Mouse (Mus musculus): ENCODE results near the gene Stac3.

Stac3 gene

GRCm38 (mm10) chr10:127500894-127501893, at the start of gene Stac3:
Gene Stac3, plus strand, starts transcription at chr10:127501686.
- no peak for DNase-seq (ENCODE audit: low read depth)

- DNase-seq (ENCODE audit: low read depth): no peak
Measured at GRCm38 (mm10) chr10:127453701-127454100, 47.8 kb upstream of the Stac3 start.

GRCm38 (mm10) chr10:127462411-127463096, 38.9 kb upstream of the Stac3 start:
- no peak for DNase-seq (ENCODE audit: low read depth)

GRCm38 (mm10) chr10:127471281-127471988, 30.1 kb upstream of the Stac3 start:
- peak; percentile 31 for DNase-seq (ENCODE audit: low read depth)

DNA sequence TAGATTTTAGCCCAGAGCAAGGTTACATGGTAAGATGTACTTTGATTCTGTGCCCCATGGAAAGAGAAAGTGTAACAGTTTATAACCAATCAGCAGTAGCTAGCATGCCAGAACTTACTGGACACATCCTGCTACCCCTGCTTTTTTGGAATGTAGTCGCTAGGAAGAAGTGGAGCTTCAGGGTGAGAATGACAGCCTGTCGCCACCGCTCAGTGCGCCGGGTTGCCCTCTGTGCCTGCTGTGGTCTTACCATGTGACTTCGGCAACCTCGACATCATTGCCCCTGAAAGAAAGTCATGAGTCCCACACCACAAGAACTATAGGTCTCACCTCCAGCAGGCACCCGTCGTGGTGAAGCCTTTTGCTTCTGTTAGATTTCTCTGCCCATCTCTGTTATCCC, 28.8 kb upstream of the Stac3 start:
- DNase-seq (ENCODE audit: low read depth): no peak

- DNase-seq (ENCODE audit: low read depth): no peak
Measured at GRCm38 (mm10) chr10:127475175-127475574, 26.3 kb upstream of the Stac3 start.

DNA sequence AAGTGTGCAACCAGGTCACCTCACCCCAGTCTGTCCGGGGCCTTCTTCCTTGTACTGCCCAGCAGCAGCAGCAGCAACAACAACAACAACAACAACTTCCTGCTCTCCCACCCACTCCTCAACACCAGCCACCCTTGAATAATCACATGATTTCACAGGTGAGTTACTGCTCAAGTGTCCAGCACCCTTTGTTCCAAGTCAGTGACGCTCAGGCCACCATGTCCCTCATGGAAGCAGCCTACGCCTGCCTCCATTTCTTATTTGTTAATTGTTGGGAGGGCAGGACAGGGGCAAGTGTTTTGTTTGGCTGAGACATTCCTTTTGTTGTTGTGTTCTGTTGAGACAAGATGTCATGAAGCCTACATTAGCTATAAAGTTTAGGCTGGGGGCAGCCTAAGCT, 24.9 kb upstream of the Stac3 start:
- DNase-seq (ENCODE audit: low read depth): no peak

GRCm38 (mm10) chr10:127477301-127477700, 24.2 kb upstream of the Stac3 start:
- DNase-seq (ENCODE audit: low read depth): no peak

GRCm38 (mm10) chr10:127479131-127479530, 22.4 kb upstream of the Stac3 start:
- peak; percentile 36 for DNase-seq (ENCODE audit: low read depth)

DNA sequence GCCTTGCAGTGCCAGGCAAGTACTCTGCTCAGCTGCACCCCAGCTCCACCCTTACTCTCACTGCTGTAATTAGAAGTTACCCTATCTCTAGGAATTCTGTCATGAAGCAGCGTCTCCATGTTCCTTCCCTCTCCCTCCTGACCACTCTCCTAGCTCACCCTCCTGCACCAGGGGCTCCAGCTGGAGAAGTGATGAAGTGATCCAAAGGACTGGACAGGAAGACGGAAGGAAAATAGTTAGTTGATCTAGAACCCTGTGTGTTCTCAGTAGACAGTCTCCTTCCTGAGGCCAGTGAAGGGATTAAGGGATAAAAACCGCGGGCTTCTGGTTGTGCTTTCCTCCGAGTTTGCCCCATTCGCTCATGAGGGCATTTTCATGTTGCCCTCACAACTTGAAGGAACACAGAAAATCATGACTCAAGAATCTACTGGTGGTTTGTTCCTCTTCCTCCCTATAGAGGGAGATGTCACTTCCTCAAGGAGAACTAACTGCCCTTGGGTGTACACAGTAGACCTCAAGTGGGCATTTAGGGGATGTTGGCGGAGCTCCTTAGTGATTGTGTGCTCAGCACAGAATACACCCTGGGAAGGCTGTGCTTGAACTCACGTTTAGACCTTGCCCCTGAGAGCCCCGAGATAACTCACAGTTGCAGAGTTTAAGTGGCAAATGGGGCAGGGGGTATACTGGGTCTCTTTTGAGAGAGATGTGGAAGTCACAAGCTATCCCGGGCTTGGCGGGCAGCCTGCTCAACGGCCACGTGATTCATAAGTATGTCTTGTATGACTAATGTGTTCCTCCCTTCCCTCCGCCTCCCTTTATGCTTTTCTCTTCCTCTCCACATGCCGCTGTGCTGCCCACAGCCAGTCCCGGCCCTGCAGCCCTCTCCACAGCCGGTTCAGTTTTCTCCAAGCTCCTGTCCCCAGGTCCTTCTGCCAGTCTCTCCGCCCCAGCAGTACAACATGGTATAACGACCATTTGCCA, 20.4 kb upstream of the Stac3 start:
- DNase-seq (ENCODE audit: low read depth): peak; percentile 39

- no peak for DNase-seq (ENCODE audit: low read depth)
Measured at GRCm38 (mm10) chr10:127485235-127485634, 16.3 kb upstream of the Stac3 start.

GRCm38 (mm10) chr10:127488856-127489255, 12.6 kb upstream of the Stac3 start:
- no peak for DNase-seq (ENCODE audit: low read depth)

GRCm38 (mm10) chr10:127490160-127491127, 11.0 kb upstream of the Stac3 start:
- no peak for DNase-seq (ENCODE audit: low read depth)

DNA sequence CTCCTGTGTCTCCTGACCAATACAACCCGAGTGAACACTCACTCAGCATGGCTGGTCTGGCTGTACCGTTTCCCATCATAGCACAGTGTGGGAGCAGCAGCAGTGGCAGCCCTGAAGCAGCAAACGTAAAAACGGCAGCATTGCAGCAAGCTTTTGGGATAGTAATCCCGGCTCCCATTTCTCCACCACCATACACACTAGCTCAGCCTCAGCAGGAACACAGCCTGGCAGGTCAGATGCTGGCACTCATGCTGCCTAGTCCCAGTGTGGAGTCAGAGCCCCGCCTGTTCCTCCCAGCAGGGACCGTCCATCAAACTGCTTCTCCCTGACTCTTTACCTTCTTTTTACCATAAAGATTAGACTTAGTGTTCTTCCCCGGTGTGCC, 10.4 kb upstream of the Stac3 start:
- DNase-seq (ENCODE audit: low read depth): no peak

DNA sequence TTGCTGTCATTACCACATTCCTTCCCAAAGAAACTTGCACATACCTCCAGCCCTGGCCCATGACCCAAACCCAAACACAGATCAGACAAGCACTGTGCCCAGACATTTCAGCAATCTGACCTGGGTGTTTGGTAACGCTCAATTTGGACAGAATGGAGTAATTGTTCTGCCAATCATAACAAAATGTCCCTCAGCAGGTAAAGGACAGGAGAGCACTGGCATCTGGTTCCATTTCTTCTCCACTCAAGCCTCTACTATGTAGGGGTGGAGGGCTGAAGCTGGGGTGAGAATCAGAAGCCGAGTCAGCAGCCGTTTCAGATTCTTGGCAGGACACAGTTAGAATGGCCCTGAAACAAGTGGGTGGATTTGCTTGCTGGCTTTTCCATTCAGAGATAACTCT, 9.4 kb upstream of the Stac3 start:
- DNase-seq (ENCODE audit: low read depth): no peak

DNA sequence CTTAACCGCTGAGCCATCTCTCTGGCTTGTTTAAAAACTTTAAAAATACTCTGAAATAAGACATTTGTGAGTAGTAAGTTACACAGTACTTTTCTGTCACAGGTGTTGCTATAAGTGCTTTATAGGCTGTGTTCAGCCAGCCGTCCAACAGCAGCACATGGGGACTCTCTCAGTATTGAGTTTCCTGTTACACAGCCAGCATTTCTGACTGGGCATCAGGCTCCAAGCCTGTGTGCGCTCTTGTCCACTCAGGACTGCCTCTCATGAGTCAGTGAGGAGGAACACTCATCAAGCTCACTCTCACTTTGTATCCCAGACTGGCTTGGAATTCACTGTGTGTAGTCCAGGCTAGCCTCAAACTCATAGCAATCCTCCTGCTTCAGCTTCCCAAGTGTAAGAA, 5.3 kb upstream of the Stac3 start:
- no peak for DNase-seq (ENCODE audit: low read depth)

DNA sequence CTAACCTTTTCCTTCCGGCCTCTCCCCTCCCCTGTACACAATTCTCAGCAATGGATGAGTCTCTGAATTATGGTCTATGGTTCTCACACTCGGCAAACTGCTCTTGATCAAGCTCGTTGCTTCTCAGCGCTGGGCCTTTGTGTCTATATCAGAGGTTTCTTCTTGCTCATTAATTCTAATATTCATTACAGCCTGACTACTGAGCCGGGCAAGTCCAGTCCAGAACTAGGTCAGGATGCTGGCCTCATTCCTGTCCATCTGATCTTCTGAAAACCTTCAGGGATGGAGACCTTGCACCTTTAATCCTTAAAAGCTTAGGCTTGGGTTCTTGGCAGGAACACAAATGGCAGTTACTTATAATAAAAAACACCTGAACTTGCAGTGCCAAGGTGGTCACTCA, 2.0 kb upstream of the Stac3 start:
- no peak for DNase-seq (ENCODE audit: low read depth)

DNA sequence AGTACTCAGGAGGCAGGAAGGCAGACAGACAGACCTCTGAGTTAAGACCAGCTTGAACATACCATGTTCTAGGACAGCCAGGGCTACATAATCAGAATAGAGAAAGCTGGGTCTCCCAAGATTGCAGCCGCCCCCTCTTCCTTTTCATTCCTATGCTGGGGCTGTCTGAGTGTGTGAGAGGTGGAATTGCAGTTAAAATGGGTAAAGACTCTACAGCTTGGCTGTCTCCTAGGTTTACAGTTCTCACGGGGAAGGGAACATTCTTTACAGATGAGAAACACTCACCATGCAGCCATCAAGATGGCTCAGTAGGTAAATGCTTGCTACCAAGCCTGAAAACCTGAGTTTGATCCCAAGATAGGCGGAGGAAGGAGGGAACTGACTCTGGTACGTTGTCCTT, 1.4 kb upstream of the Stac3 start:
- no peak for DNase-seq (ENCODE audit: low read depth)

- DNase-seq (ENCODE audit: low read depth): peak; percentile 87
Measured at GRCm38 (mm10) chr10:127508239-127508638, 6.8 kb downstream of the Stac3 start.
